Mouse (Mus musculus) liver, embryonic 11.5 days (tissue): ENCODE data around the gene Smyd1. TPM values are rescaled to one million over a fixed set of nuclear protein-coding genes. Genes with fewer than 3 reads are reported as not detected.
"Not testable (repeated sequence)": the region's sequence is repeated elsewhere in the genome, so short reads cannot be mapped to it uniquely, and the experiment has no call there.

Source experiments
- ATAC-seq: fragments of 200-750 bp; cut with Nextera tagmentation; replicated peaks from 2 replicates; pipeline ENCODE4 v1.8.0; 2017; ENCODE audit warnings: moderate number of reproducible peaks, mild to moderate bottlenecking, moderate TSS enrichment, moderate library complexity; ENCODE audit not compliant: low FRiP score
- DNase-seq: peaks from one replicate; pipeline ENCODE4 v3.0.0-alpha.2; 2017; ENCODE audit warnings: low spot score
- H3K27ac ChIP-seq: fragments of 300-500 bp; sonication (generic); 2 replicates; pipeline ENCODE4 v1.5.1; 2014; ENCODE audit warnings: mild to moderate bottlenecking, low read depth, low read length, control low read depth
- H3K27me3 ChIP-seq: fragments of 300-500 bp; sonication (generic); replicated peaks from 2 replicates; pipeline ENCODE4 v1.6.1; 2014; ENCODE audit warnings: low read length, mixed read lengths; ENCODE audit not compliant: control insufficient read depth, insufficient read depth
- H3K36me3 ChIP-seq: fragments of 300-500 bp; sonication (generic); 2 replicates; pipeline ENCODE4 v1.6.1; 2014; ENCODE audit warnings: mild to moderate bottlenecking, low read length, moderate library complexity, mixed read lengths; ENCODE audit not compliant: control insufficient read depth, insufficient read depth
- H3K4me1 ChIP-seq: fragments of 300-500 bp; sonication (generic); replicated peaks from 2 replicates; pipeline ENCODE4 v1.6.1; 2014; ENCODE audit warnings: low read length, mixed read lengths; ENCODE audit not compliant: control insufficient read depth, insufficient read depth
- H3K4me2 ChIP-seq: fragments of 300-500 bp; sonication (generic); 2 replicates; pipeline ENCODE4 v1.6.1; 2014; ENCODE audit warnings: mild to moderate bottlenecking, control low read depth, moderate library complexity
- H3K4me3 ChIP-seq: fragments of 300-500 bp; sonication (generic); 2 replicates; pipeline ENCODE4 v1.5.1; 2014; ENCODE audit warnings: low read depth, low read length, control low read depth
- H3K9ac ChIP-seq: fragments of 300-500 bp; sonication (generic); 2 replicates; pipeline ENCODE4 v1.6.1; 2014; ENCODE audit warnings: low read depth, low read length, control low read depth
- H3K9me3 ChIP-seq: fragments of 300-500 bp; sonication (generic); 2 replicates; pipeline ENCODE4 v1.6.1; 2016; ENCODE audit warnings: low read length, inconsistent platforms, mixed read lengths; ENCODE audit not compliant: control insufficient read depth
- WGBS: fragments of 180-500 bp; shearing (Covaris S2); extraction: QIAGEN DNeasy Blood & Tissue Kit; methylation state at CpG from one replicate; pipeline ENCODE4 v1.1.7; 2014; 5-methylcytosine and 5-hydroxymethylcytosine counted together
- polyA plus RNA-seq: library from polyadenylated mRNA; unstranded; fragments of >200 nt; fragmentation: Nextera tagmentation; extraction: Ambion mirVana; gene quantifications from 2 replicates; pipeline ENCODE4 v1.2.1, GENCODE M21; 2014

Smyd1 gene
- polyA plus RNA-seq, 1 experiment from 2014 or later: 1.6 TPM

DNA sequence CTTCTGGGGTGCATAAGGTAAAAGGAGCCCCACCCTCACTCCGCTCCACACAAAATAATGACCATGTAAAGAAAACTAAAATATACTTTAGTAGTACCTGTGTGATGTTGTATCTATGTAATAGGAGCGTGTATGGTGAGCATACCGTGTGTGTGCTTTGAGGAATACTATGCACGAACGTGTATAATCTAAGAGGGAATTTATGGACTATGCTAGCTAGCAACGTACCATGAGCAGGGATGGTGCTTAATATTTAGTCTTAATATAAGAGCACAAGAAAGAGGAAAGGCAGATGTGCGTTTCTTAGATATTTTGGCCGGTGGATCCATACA lies 51.0 kb downstream of the Smyd1 start:
- Histone ChIP-seq H3K9ac (peak overlapping the region; percentile 65), H3K9me3 (no peaks in the 10 kb centered on the region), H3K4me1 (peaks cover 10% of the 10 kb centered on the region), H3K4me3 (peak overlapping the region; percentile 89), H3K27ac (peak overlapping the region; percentile 94), H3K4me2 (peak overlapping the region; percentile 96), H3K27me3 (no peaks in the 10 kb centered on the region), H3K36me3 (no peaks in the 10 kb centered on the region)
- WGBS: under 1% methylated on average over 8 of the region's 8 CpGs
- DNase-seq: no peak
- ATAC-seq: peak; percentile 31; the same call in 1 of the 2 replicates

DNA sequence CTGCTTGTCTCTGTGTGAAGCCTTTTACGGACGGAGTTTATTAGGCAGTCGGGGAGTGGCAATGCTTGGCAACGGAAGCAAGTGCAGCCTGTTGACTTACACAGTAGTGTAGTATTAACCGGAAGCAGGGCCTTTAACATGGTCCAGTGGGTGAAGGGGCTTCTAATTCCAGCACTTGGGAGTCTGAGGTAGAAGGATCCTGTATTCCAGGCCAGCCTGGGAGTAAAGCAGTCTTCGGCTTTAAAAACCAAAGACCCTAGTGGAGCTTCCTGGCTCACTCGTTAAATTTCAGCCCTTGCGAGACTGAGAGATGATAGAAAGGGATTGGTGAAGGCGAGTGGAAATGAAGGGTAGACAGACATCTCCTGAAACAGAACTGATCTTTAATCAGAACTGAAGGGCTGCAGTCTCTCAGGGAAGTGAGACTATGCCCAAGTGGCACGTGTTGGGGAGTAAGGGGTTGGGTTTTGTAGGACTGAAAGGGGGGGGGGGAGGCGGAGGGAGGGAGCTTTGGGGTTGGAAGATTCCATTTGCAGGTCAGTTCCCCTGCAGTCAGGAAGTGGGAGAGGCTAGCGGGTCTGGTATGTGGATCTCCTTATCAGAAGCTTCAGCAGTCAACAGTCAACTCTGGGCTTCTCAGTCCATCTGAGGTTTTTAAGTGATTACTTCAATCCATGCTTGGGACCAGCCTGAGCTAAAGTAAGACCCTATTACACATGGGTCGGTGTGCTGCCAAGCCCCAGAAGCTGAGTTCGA lies 51.6 kb downstream of the Smyd1 start:
- 20% methylated on average over 13 of the region's 14 CpGs for WGBS
- H3K9me3 ChIP-seq: no peaks in the 10 kb centered on the region
- no peaks in the 10 kb centered on the region for H3K36me3 ChIP-seq
- H3K9ac ChIP-seq: peak overlapping the region; percentile 65
- H3K4me2 ChIP-seq: peak overlapping the region; percentile 96
- H3K4me1 ChIP-seq: peaks cover 10% of the 10 kb centered on the region
- H3K27ac ChIP-seq: peak overlapping the region; percentile 94
- ATAC-seq (peak; percentile 64), DNase-seq (peak; percentile 68)
- peak overlapping the region; percentile 89 for H3K4me3 ChIP-seq
- H3K27me3 ChIP-seq: no peaks in the 10 kb centered on the region

DNA sequence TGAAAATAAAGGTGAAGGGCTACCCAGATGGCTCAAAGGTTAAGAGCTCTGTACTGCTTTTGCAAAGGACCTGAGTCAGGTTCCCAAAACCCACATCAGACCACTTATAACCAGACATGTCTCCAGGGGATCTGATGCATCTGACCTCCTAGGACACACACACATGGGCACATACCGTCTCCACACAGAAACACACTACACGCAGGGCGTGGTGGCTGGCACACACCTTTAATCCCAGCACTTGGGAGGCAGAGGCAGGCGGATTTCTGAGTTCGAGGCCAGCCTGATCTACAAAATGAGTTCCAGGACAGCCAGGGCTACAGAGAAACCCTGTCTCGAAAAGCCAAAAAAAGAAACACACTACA lies 52.4 kb downstream of the Smyd1 start:
- not testable (repeated sequence) for H3K9me3 ChIP-seq, H3K4me3 ChIP-seq, ATAC-seq, H3K4me2 ChIP-seq, H3K27ac ChIP-seq, H3K36me3 ChIP-seq, DNase-seq, H3K27me3 ChIP-seq, H3K4me1 ChIP-seq, H3K9ac ChIP-seq
- WGBS: 78% methylated on average over 6 of the region's 6 CpGs

DNA sequence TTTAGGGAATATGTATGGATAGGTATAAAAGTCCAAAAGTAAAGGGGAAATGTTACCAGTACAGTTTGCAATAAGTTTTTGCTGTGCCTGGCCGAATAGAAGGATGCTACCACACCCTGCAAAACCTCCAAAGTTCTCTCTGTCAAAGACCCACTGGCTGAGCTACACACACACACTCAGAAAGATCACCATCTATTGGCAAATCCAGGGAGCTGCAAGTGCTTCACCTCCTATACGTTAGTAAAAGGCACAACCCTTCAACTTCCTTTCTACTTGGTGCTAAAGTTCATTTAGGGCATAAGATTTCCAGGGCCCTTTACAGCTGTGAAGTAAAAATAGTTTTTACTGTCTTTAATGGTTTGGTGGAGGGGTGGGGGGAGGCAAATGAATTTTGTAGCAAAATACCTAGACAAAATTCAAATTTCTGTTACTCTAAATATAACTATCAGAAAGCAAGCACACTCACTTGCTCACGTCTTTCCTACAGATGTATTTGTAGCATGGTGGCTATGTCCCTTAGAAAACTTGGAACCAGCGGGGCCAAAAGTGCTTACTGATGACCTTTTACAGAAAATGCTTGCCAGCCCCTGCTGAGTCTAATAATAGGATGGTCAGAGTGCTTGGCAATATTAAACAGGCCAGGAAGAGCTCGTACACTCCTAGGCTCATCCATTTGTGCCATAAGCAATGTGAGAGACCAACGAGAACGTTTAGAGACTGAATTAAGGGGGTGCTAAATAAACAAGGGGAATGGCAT lies 52.9 kb downstream of the Smyd1 start:
- Histone ChIP-seq H3K4me2 (no peak overlapping the region), H3K36me3 (no peaks in the 10 kb centered on the region), H3K4me3 (no peak overlapping the region), H3K4me1 (peaks cover 10% of the 10 kb centered on the region), H3K9me3 (no peaks in the 10 kb centered on the region), H3K27ac (no peak overlapping the region), H3K27me3 (no peaks in the 10 kb centered on the region), H3K9ac (no peak overlapping the region)
- no peak for ATAC-seq
- WGBS: 62% methylated on average over 7 of the region's 7 CpGs
- DNase-seq: no peak

DNA sequence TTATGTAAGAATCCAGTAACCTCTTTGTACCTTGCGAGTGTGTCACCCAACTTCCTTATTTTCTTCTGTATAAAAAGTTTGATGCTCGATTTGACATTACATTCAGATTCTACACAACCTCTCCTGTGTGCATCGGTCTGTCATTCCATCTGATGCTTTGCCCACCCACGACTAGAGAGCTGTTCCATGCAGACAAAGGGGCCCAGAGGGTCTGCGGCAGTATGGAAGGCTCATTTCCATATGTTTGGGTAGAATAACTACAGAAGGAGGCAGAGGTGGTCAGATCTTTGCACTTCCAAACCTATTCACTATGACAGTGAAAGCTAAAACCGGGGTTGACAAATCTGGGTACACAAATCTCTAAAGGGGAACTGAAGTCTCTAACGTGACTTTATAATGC lies 54.4 kb downstream of the Smyd1 start:
- not testable (repeated sequence) for H3K27me3 ChIP-seq, H3K27ac ChIP-seq
- 79% methylated on average over 7 of the region's 7 CpGs for WGBS

DNA sequence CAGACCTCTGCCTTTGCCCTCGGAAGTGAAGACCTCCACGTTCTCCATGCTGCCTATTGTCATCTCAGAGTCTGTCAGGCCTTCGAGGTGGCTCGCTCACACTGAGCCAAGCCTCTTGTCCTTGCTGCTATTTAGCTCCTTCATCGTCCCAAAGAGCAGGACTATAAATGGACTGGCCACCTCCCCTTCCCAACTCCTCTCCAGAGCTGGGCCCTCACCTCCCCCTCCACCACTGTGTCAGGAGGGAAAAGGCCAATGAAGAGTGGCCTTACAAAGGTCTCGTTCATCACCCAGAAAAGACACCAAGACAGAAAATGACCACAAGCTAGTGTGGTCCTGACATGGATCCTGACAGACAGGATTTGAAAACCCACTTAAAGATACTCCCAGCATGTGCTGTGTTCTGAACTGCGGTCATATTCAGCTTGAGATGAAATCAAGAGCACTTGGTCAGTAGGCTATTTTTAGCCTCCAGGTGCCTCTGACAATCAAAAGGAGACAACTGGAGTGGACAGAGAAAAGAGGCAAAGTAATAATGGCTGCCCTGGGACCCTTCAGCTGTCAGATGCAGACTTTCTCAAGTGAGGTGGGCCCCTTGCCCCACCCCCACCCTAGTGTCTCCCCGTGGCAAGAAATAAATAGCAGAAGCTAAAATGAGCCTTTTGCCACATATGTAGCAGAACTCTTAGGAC lies 59.7 kb downstream of the Smyd1 start:
- no peak overlapping the region for H3K27ac ChIP-seq

More for the DNA sequence above, 54.4 kb downstream of the Smyd1 start:
- DNase-seq, H3K4me3 ChIP-seq, H3K36me3 ChIP-seq, H3K4me2 ChIP-seq, H3K4me1 ChIP-seq, H3K9ac ChIP-seq, ATAC-seq, H3K9me3 ChIP-seq: not testable (repeated sequence)

DNA sequence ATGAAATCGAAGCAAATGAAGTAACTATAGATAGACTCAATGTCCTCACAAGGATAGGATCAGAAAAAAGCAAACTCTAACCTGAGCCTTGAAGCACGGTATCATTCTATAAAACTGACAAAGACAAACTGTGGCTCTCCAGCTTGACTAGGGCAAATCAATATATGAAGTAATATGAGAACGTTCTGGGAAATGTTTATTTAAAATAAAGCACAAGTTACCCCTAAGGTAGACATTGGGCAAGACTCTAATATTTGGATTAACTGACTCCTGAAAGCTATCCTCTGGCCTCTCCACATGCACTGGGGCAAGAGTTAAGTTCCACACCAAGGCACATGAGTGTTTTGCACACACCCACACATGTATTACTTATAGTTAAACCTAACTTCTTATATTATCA lies 61.0 kb downstream of the Smyd1 start:
- no peaks in the 10 kb centered on the region for H3K27me3 ChIP-seq
- no peak overlapping the region for H3K9ac ChIP-seq
- no peak overlapping the region for H3K27ac ChIP-seq
- WGBS: 75% methylated on average over 3 of the region's 3 CpGs
- DNase-seq (no peak), ATAC-seq (no peak)
- no peaks in the 10 kb centered on the region for H3K9me3 ChIP-seq
- no peak overlapping the region for H3K4me3 ChIP-seq
- H3K4me1 ChIP-seq: peaks cover 13% of the 10 kb centered on the region
- H3K4me2 ChIP-seq: no peak overlapping the region
- H3K36me3 ChIP-seq: no peaks in the 10 kb centered on the region

More for the DNA sequence above, 59.7 kb downstream of the Smyd1 start:
- Histone ChIP-seq H3K4me1 (peaks cover 13% of the 10 kb centered on the region), H3K4me3 (no peak overlapping the region), H3K27me3 (no peaks in the 10 kb centered on the region), H3K9me3 (no peaks in the 10 kb centered on the region), H3K9ac (no peak overlapping the region), H3K4me2 (no peak overlapping the region), H3K36me3 (no peaks in the 10 kb centered on the region)
- no peak for DNase-seq
- 66% methylated on average over 8 of the region's 8 CpGs for WGBS
- ATAC-seq: no peak

DNA sequence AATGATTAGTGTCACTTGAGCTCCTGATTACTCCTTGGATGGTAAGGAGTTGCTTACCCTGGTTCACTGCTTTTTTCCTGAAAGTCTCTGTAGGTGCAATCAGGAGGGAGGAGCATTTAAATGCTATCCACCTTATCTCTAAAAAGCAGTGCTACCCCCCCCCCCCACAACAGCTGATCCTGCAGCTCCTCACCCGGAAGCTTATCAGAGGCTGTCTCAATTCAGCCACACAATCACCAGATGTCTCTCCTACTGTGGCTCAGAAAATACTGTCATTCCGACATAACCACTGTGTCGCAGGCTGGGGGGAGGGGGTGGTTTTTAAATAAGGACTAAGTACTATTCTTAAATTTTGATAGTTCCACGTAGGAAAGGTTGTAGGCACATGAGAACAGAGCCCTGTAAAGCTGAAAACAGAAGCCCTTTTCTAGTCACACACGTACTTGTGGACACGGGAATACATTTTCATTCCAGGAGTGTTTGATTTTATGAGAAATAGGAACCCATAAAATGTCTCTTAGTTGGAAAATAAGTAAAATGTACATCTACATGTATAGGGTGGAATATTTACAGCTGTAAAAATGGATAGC lies 61.9 kb downstream of the Smyd1 start:
- no peak overlapping the region for H3K9ac ChIP-seq
- peak overlapping the region; percentile 44 for H3K4me2 ChIP-seq
- H3K4me3 ChIP-seq: no peak overlapping the region

More for the DNA sequence above, 61.9 kb downstream of the Smyd1 start:
- H3K36me3 ChIP-seq: no peaks in the 10 kb centered on the region
- ATAC-seq (peak; percentile 88), DNase-seq (peak; percentile 46)
- H3K4me1 ChIP-seq: peaks cover 13% of the 10 kb centered on the region
- H3K27me3 ChIP-seq: no peaks in the 10 kb centered on the region
- 19% methylated on average over 6 of the region's 6 CpGs for WGBS
- H3K27ac ChIP-seq: no peak overlapping the region
- H3K9me3 ChIP-seq: no peaks in the 10 kb centered on the region
